ENCODE assay signal across 10 mouse cellular contexts in the genomic region with DNA sequence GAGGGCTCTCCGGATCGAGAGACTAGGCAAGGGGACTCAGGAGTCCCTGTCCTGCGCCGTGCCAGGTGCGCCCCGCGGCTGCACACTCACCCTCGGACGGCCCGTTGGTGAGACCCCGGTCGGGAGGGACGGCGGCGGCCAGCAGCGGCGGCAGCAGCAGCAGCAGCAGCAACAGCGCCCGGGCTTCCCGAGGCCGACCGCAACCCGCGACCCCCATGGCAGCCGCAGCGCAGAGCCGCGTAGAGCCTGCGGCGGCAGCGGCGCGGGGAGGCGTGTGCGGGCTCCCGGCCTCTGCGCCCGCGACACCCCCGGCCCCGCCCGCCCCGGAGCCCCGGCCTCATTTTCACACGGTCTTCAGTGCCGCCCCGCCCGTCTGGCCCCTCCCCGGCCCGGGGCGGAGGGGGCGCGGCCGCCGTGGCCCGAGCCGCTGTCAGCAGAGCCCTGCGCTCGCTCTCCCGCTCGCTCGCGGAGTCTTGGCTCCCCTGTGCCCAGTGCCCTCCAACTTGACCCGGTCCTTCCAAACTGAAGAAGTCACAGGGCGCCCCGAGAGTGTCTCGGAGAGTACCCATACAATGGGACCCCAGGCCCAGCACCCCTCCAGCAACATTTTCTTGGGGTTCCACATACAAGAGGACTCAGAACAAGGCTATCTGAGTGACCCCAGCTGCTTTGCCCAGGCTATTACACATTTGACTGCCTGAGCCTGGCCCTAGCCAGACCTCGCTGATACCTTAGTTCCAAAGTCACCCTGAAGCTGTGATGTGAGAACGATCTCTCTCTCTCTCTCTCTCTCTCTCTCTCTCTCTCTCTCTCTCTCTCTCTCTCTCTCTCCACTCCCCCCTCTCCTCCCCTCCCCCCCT. TPM values are rescaled to one million over a fixed set of nuclear protein-coding genes. Genes with fewer than 3 reads are reported as not detected.
A peak's percentile ranks its signal among the peaks of the same experiment; 100 is the strongest.
DNase-seq lines count a peak whose midpoint lies in the region; ATAC-seq and TF ChIP-seq lines count a peak whose summit lies in the region.
"Had no signal": no experiment of that assay in that cellular context is flagged by ENCODE, and none has a peak within 500 bp of the region (broad histone marks: within the 10 kb centered on the region; RNA-seq: fewer than 3 reads in every experiment).

Gene Scube2 (minus strand): TSS at position 310 of the 860 bp plus-strand sequence.

- H3K4me1 ChIP-seq in heart, embryonic 13.5 days = peaks cover 31% of the 10 kb centered on the region
- peaks cover 22% of the 10 kb centered on the region for H3K4me1 ChIP-seq in midbrain, embryonic 12.5 days

- intact Hi-C loops in gastrocnemius, postnatal 14 days (cut with DNase I; ENCODE audit: low total_unique reads) = no loop called here
- intact Hi-C loops in gastrocnemius, postnatal 36 days (cut with DNase I) = no loop called here

- no peaks in the 10 kb centered on the region for H3K36me3 ChIP-seq in heart, embryonic 13.5 days
- no peaks in the 10 kb centered on the region for H3K36me3 ChIP-seq in midbrain, embryonic 12.5 days

- peak; percentile 35; the same call in 1 of the 2 replicates for ATAC-seq in heart, embryonic 13.5 days (ENCODE audit: extremely low read depth, insufficient number of reproducible peaks, low FRiP score, low TSS enrichment)
- ATAC-seq in midbrain, embryonic 12.5 days (ENCODE audit: low FRiP score, low read depth) = peak; percentile 85

- H3K27me3 ChIP-seq in heart, embryonic 13.5 days (replicated peaks) = peaks cover 43% of the 10 kb centered on the region
- H3K27me3 ChIP-seq in midbrain, embryonic 12.5 days = peaks cover 46% of the 10 kb centered on the region
- H3K27me3 ChIP-seq: CH12.LX had no signal

- H3K9ac ChIP-seq in heart, embryonic 13.5 days = peak within 1 kb of the TSS; percentile 87
- H3K9ac ChIP-seq in midbrain, embryonic 12.5 days (replicated peaks) = peak within 1 kb of the TSS; percentile 75

- H3K27ac ChIP-seq in heart, embryonic 13.5 days (replicated peaks) = no peak within 1 kb of the TSS
- no peak within 1 kb of the TSS for H3K27ac ChIP-seq in midbrain, embryonic 12.5 days (replicated peaks)

- peak within 1 kb of the TSS; percentile 85 for H3K4me2 ChIP-seq in heart, embryonic 13.5 days
- H3K4me2 ChIP-seq in midbrain, embryonic 12.5 days (replicated peaks) = peak within 1 kb of the TSS; percentile 99

- peak; percentile 20 for DNase-seq in gastrocnemius, postnatal 14 days
- DNase-seq in gastrocnemius, postnatal 36 days = no peak
- peak; percentile 53 for DNase-seq in brain, embryonic 14.5 days (ENCODE audit: low read depth)
- DNase-seq in kidney, postnatal 4 days = peak; percentile 51 to 68
- DNase-seq in adipocyte (ENCODE audit: low spot score) = no peak
- DNase-seq in thymus, postnatal 0 days (ENCODE audit: low spot score) = no peak

- no peak for TF ChIP-seq CTCF in brain, embryonic 14.5 days (IDR thresholded peaks at IDR 0.05; ENCODE audit: borderline replicate concordance, extremely low read depth, insufficient read depth, insufficient read length)

- TF ChIP-seq POLR2A in brain, embryonic 14.5 days (IDR thresholded peaks at IDR 0.05; ENCODE audit: borderline replicate concordance, extremely low read depth, insufficient read depth, insufficient read length, poor library complexity, severe bottlenecking) = no peak

- peak within 1 kb of the TSS; percentile 69 for H3K4me3 ChIP-seq in heart, embryonic 13.5 days
- H3K4me3 ChIP-seq in midbrain, embryonic 12.5 days = peak within 1 kb of the TSS; percentile 61

- 1% methylated on average over 56 of the region's 69 CpGs for WGBS in heart, embryonic 13.5 days
- WGBS in midbrain, embryonic 12.5 days = 1% methylated on average over 49 of the region's 69 CpGs

- no peaks in the 10 kb centered on the region for H3K9me3 ChIP-seq in heart, embryonic 13.5 days
- no peaks in the 10 kb centered on the region for H3K9me3 ChIP-seq in midbrain, embryonic 12.5 days

RNA-seq across cellular contexts. Expression of gene Scube2, which starts in this region (rescaled TPM):
- 1 to 10 TPM; 5.7 to 8.9 TPM for total RNA-seq in gastrocnemius, postnatal 14 days (2021)
- 1 to 10 TPM; 3.5 to 4.0 TPM for total RNA-seq in gastrocnemius, postnatal 36 days (2021)
- 0.35 and 1.5 TPM in 2 replicates for polyA plus RNA-seq in brain, embryonic 14.5 days (2012; rRNA removed)
- polyA plus RNA-seq in heart, embryonic 13.5 days (2015; fragmentation: Nextera tagmentation; extraction: Ambion mirVana) = 7.6 and 8.6 TPM in 2 replicates
- polyA plus RNA-seq in midbrain, embryonic 12.5 days (2016; fragmentation: Nextera tagmentation; extraction: Ambion mirVana) = 1.7 and 4.7 TPM in 2 replicates
- polyA plus RNA-seq in thymus, postnatal 0 days (2015; fragmentation: Nextera tagmentation; extraction: Ambion mirVana) = 0.06 TPM in 1 of 2 replicates, not detected in the other
- total RNA-seq: CH12.LX; hematopoietic stem cell, adult 5-6 weeks had no signal

Comparison
In these comparisons a context has a peak if more than half of its experiments do, and no peak if none do; other contexts are left out.
1. DNase-seq: peak in gastrocnemius, postnatal 14 days (single experiment), brain, embryonic 14.5 days (single experiment) and kidney, postnatal 4 days (2 of 2); none in gastrocnemius, postnatal 36 days (0 of 2), adipocyte (single experiment) and thymus, postnatal 0 days (single experiment).